Mouse (Mus musculus): ENCODE data around the gene Dkc1. TPM values are rescaled to one million over a fixed set of nuclear protein-coding genes. Genes with fewer than 3 reads are reported as not detected.

Gene Dkc1
- 10 to 100 TPM; 38.2 to 39.3 TPM for total RNA-seq (2021)
- long read RNA-seq, transcript Dkc1-201 (15 exons, 2,804 nt) = major isoform, 15 of 34 reads
- long read RNA-seq, partial matches to known transcripts = 11 of 34 reads
- long read RNA-seq, other reads (novel, unspliced or antisense) = 8 of 34 reads

GRCm38 (mm10) chrX:75095369-75096162 lies at the start of gene Dkc1:
Dkc1 (plus strand) TSS chrX:75095854.
- peak; percentile 85 to 93 for DNase-seq (ENCODE audit: low spot score in 2 of 2)

DNA sequence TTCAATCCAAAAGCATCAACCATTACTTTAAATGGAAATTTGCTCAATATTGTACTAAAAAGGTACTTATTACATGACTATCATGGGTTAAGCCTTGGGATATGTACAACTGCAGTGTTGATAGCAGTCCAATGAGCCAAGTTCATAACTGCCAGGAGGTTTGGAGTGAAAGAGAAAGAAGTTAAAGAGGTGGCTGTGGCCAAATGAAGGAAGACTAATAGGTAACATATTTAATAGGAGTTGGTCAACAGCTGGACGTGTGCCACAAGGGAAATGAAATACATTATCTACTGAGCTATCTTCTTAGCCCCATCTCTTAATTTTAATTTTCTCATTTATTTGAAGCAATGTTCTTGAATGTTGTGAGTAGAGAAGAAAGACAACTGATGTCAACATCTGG lies 49.7 kb upstream of the Dkc1 start:
- no peak for DNase-seq (ENCODE audit: low spot score in 2 of 2)

DNA sequence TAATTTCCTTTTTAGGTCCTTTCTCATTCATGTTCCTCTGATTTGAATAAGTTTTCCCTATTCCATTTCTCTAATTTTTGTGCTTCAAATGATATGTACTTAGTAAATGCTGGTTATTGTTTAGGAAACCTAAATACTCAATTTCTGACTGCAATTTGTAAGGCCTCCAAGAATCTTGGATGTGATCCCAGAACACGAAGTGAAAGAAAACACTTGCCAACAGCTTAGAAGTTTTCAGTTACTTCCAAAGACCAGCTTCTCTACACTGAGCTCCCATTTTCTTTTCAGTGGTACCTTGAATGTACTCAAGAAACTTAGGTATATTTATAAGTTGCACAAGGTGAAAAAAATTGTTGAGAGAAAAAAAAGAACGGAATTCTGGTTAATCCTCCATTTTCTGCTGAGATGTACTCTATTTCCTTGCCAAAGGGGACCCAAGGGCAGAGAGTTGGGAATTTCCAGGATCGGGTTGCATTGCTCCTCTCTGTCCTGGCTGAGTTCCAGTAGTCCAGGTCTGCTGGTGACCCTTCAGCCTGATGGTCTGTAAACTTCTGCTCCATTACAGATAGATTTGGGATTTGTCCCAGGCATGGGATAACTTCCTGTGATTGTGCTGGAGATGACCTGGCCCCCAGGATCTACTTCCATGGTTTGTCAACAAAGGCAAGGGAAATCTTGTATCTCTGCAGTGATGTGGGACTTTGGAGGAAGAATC lies 48.6 kb upstream of the Dkc1 start:
- DNase-seq (ENCODE audit: low spot score in 2 of 2) = peak in 1 of 2 experiments; percentile 20

DNA sequence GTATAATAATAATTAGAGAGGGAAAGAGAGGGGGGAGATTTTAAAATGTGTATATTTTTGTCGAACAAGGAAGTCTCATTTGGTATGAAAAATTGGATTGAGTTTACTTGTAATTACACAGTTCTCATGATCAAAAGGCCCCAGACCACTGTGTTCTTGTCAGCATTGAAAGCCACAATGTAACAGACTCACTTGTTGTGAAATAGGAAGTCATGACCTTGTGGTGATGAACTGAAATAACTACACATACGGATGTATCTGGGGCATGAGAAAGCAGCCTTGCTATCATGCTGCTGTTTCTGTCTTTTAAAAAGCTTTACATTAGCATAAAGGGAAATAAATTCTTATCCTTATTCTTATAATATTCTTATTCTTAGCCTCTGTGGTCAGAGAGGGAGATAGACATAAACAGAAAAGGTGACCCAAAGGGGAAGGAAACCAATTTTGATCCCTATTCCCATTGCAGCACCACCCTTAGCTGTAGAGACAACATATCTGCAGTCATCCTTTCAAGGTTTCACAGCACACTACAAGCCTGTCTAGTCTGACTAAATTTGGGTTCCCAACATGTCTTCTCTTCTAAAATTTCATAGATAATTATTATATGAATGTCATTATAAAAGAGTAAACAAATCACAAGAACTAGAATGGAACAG lies 39.4 kb upstream of the Dkc1 start:
- DNase-seq (ENCODE audit: low spot score in 2 of 2) = no peak

- no peak for DNase-seq (ENCODE audit: low spot score in 2 of 2)
Measured at GRCm38 (mm10) chrX:75082351-75082750, 13.3 kb upstream of the Dkc1 start.

GRCm38 (mm10) chrX:75083982-75084773 lies 11.5 kb upstream of the Dkc1 start:
- DNase-seq (ENCODE audit: low spot score in 2 of 2) = peak in 1 of 2 experiments; percentile 25

GRCm38 (mm10) chrX:75084774-75085508 lies 10.7 kb upstream of the Dkc1 start, which contains the start of gene Gab3:
Gab3 (minus strand) TSS chrX:75085458.
- peak in 1 of 2 experiments; percentile 45 for DNase-seq (ENCODE audit: low spot score in 2 of 2)

- DNase-seq (ENCODE audit: low spot score in 2 of 2) = no peak
Measured at GRCm38 (mm10) chrX:75085654-75086053, 10.0 kb upstream of the Dkc1 start.

DNA sequence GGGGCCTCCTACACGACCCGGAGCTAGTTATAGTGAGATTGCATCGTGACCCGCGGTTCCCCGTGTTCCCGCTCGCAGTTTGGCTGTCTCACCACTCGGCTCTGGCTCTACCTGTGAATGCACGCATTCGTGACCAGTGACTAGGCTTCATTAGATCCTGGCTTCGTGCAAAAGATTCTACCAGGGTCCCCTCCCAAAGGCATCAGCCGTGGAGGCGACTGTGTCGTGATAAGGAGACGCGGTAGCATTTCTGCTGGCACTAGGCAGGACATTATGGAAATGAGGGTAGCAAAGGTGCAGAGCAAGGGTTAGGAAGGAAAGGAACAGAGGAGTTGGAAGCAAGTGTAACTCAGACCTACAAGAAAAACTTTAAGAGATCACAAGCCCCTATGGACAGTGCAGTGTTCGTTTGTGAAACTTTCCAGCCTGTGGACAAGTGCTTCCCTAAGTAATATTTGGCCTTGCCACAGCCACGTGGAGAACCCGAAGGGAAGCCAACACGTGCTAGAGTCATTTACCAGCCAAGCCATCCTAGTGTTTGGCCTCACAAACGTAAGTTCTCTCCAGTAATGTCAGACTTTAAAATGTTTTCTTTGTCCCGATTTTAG lies 613 bp downstream of the Dkc1 start:
- no peak for DNase-seq (ENCODE audit: low spot score in 2 of 2)

DNA sequence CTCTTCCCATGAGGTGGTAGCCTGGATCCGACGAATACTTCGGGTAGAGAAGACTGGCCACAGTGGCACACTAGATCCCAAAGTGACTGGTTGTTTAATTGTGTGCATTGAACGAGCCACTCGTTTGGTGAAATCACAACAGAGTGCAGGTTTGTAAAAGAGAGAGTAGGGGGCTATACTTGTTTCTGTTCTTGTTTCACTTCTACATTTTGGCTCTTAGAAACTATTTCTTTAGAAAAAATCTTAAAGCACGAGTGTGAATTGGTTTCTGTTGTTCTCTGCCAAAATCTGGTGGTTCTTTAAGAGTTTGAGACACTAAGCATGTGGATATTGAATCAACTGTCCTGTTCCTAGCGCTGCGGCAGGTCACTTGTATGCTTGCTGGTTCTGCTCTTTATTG lies 3.1 kb downstream of the Dkc1 start:
- no peak for DNase-seq (ENCODE audit: low spot score in 2 of 2)

GRCm38 (mm10) chrX:75102293-75102692 lies 6.6 kb downstream of the Dkc1 start:
- DNase-seq (ENCODE audit: low spot score in 2 of 2) = no peak

- DNase-seq (ENCODE audit: low spot score in 2 of 2) = no peak
Measured at GRCm38 (mm10) chrX:75115550-75115949, 19.9 kb downstream of the Dkc1 start.

DNA sequence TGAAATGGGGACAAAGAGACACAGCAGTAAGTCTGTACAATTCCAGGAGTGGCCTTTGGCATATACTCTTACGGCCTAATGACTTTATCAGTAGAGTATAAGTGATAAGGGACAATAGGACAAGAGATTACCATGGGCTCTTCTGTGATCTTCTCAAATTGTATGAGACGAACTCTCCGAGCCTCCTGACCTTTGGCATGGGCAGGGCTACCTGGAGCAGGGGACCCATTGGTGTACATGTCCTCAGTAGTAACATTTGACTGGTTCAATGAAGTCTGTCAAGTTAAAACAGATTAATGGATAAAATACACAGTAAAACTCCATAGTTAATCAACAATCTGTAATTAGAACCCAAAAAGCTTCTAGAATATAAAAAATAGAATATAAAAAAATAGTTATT lies 30.0 kb downstream of the Dkc1 start:
- DNase-seq (ENCODE audit: low spot score in 2 of 2) = no peak

DNA sequence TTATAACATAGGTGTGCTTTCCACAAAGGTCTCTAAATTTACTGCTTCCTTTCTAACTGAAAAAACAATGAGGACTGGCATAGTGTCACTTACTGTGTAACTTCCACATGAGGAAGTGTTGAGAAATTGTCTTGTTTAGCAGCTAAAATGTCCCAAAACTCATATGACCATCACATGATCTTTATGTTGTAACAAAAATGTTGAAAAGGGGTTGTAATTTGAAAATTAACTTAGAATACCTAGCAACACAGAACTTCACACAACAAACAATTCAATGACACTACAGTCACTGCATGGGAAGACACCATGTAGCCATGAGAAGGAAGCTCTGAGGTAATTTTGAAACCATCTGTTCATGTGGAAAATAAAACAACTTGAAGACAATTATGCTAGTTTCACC lies 31.2 kb downstream of the Dkc1 start:
- no peak for DNase-seq (ENCODE audit: low spot score in 2 of 2)

GRCm38 (mm10) chrX:75128333-75128980 lies 32.8 kb downstream of the Dkc1 start:
- peak in 1 of 2 experiments; percentile 42 for DNase-seq (ENCODE audit: low spot score in 2 of 2)

DNA sequence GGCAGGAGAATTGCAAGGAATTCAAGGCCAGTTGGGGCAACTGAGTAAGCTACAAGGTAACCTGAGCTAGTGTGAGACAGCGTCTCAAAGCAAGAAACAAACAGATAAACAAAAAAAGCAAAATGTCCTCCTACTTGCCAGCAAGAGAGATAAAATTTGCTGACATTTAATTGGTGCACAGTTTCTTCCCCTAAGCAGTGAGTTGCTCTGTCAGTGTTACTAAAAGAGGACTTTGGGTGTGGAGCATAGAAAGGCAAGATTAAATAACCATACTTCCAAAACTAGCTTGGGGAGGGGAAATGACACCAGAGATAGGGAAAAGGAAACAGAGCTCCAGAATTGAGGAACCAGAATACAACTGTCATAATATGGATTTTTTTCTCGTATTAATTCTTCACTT lies 33.8 kb downstream of the Dkc1 start:
- no peak for DNase-seq (ENCODE audit: low spot score in 2 of 2)

- peak; percentile 57 to 74 for DNase-seq (ENCODE audit: low spot score in 2 of 2)
Measured at GRCm38 (mm10) chrX:75130467-75131160, 35.0 kb downstream of the Dkc1 start, which contains the start of gene Mpp1. Mpp1 (minus strand) TSS chrX:75131016.

DNA sequence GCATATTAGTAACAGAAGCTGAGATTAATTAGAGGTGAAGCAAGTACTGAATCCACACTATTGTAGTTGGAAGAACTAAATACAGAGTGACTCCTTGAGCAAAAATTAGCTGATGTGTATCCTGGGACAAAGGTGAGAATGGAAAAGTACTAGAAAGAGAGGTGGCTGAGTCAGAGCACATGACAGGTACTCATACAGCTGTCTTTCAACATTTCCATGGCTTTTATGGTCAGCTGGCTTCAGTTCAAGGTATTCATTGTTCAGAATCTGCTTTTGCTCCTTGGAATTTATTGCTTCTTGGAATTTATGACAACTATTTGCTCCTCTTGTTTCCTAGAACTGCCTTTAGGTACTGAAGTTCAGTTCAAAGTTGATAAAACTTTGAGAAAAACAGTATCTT lies 41.3 kb downstream of the Dkc1 start:
- no peak for DNase-seq (ENCODE audit: low spot score in 2 of 2)

DNA sequence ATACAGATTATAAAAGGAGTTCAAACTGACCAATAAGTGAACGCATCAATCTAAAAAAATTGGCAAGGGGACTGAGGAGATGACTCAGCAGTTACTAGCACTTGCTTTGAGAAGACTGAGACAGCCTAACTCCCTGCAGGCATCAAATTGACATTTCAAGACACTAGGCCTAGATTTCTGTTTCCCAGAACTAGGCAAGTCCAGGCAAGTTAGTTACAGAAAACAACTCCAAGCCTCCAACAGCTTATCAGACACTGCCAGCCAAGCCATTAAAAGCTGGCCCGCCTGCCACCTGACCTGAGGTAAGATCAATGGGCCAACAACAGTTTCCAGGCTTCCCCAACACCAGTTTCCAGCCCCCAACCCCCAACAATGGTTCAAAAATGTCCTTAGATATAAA lies 42.1 kb downstream of the Dkc1 start:
- no peak for DNase-seq (ENCODE audit: low spot score in 2 of 2)

Data from layer of hippocampus, adult 18-20 months (tissue).